Comparison of ENCODE assay signal across 11 mouse cellular contexts in genomic region chr12:69760743-69761406, GRCm38 (mm10). TPM values are rescaled to one million over a fixed set of nuclear protein-coding genes. Genes with fewer than 3 reads are reported as not detected.
A peak's percentile ranks its signal among the peaks of the same experiment; 100 is the strongest.
DNase-seq lines count a peak whose midpoint lies in the region; ATAC-seq and TF ChIP-seq lines count a peak whose summit lies in the region.
"Had no signal": no experiment of that assay in that cellular context is flagged by ENCODE, and none has a peak within 500 bp of the region (broad histone marks: within the 10 kb centered on the region; RNA-seq: fewer than 3 reads in every experiment).

No protein-coding gene starts in this region.

- H3K27ac ChIP-seq in embryonic facial prominence, embryonic 12.5 days: 0 out of 2 replicates have a peak overlapping the region, but pooled peaks have one; percentile 8
- no peak overlapping the region for H3K27ac ChIP-seq in embryonic facial prominence, embryonic 10.5 days (replicated peaks)
- no peak overlapping the region for H3K27ac ChIP-seq in hindbrain, embryonic 13.5 days
- no peak overlapping the region for H3K27ac ChIP-seq in hindbrain, embryonic 11.5 days (ENCODE audit: low read depth, low read length)
- peak overlapping the region; percentile 52; the same call in 1 of the 2 replicates for H3K27ac ChIP-seq in lung, embryonic 16.5 days (ENCODE audit: low read length)
- peak overlapping the region; percentile 99; the same call in 1 of the 2 replicates for H3K27ac ChIP-seq in liver, postnatal 0 days (ENCODE audit: low read depth)

- no peaks in the 10 kb centered on the region for H3K36me3 ChIP-seq in embryonic facial prominence, embryonic 12.5 days
- no peaks in the 10 kb centered on the region for H3K36me3 ChIP-seq in embryonic facial prominence, embryonic 10.5 days (replicated peaks)
- no peaks in the 10 kb centered on the region for H3K36me3 ChIP-seq in hindbrain, embryonic 13.5 days
- H3K36me3 ChIP-seq in hindbrain, embryonic 11.5 days (ENCODE audit: control insufficient read depth, insufficient read depth, low read length): no peaks in the 10 kb centered on the region
- H3K36me3 ChIP-seq in lung, embryonic 16.5 days (ENCODE audit: control insufficient read depth, insufficient read depth, low read length): no peaks in the 10 kb centered on the region
- no peaks in the 10 kb centered on the region for H3K36me3 ChIP-seq in liver, postnatal 0 days (replicated peaks; ENCODE audit: insufficient read depth, low read length)

- no peaks in the 10 kb centered on the region for H3K27me3 ChIP-seq in embryonic facial prominence, embryonic 12.5 days
- H3K27me3 ChIP-seq in embryonic facial prominence, embryonic 10.5 days (replicated peaks; ENCODE audit: low read depth, poor library complexity, severe bottlenecking): no peaks in the 10 kb centered on the region
- no peaks in the 10 kb centered on the region for H3K27me3 ChIP-seq in hindbrain, embryonic 13.5 days
- H3K27me3 ChIP-seq in hindbrain, embryonic 11.5 days (ENCODE audit: control insufficient read depth, insufficient read depth, low read length): no peaks in the 10 kb centered on the region
- H3K27me3 ChIP-seq in lung, embryonic 16.5 days (ENCODE audit: control insufficient read depth, insufficient read depth, low read depth, low read length): no peaks in the 10 kb centered on the region
- no peaks in the 10 kb centered on the region for H3K27me3 ChIP-seq in liver, postnatal 0 days (ENCODE audit: insufficient read depth, low read length)

- no peak overlapping the region for H3K4me2 ChIP-seq in embryonic facial prominence, embryonic 12.5 days (replicated peaks)
- no peak overlapping the region for H3K4me2 ChIP-seq in hindbrain, embryonic 13.5 days
- H3K4me2 ChIP-seq in hindbrain, embryonic 11.5 days (replicated peaks; ENCODE audit: low read depth, low read length): no peak overlapping the region
- H3K4me2 ChIP-seq in lung, embryonic 16.5 days (ENCODE audit: low read depth, low read length): no peak overlapping the region
- H3K4me2 ChIP-seq in liver, postnatal 0 days (ENCODE audit: low read depth, low read length): no peak overlapping the region

- H3K4me1 ChIP-seq in embryonic facial prominence, embryonic 12.5 days: peaks cover 11% of the 10 kb centered on the region; the same call in 1 of the 2 replicates
- peaks cover 32% of the 10 kb centered on the region for H3K4me1 ChIP-seq in embryonic facial prominence, embryonic 10.5 days
- peaks cover 25% of the 10 kb centered on the region for H3K4me1 ChIP-seq in hindbrain, embryonic 13.5 days (replicated peaks)
- H3K4me1 ChIP-seq in hindbrain, embryonic 11.5 days (replicated peaks; ENCODE audit: control insufficient read depth, insufficient read depth, low read length): no peaks in the 10 kb centered on the region
- peaks cover 35% of the 10 kb centered on the region for H3K4me1 ChIP-seq in lung, embryonic 16.5 days (replicated peaks; ENCODE audit: control insufficient read depth, insufficient read depth, low read length)
- peaks cover 24% of the 10 kb centered on the region for H3K4me1 ChIP-seq in liver, postnatal 0 days (ENCODE audit: insufficient read depth)

- no peak for DNase-seq in embryonic facial prominence, embryonic 10.5 days (ENCODE audit: low spot score)
- no peak for DNase-seq in hindbrain, embryonic 11.5 days (ENCODE audit: low spot score)
- no peak for DNase-seq in lung, adult 18-20 months
- no peak for DNase-seq in liver, postnatal 0 days
- no peak for DNase-seq in adrenal gland, adult 18-20 months (ENCODE audit: low spot score in 2 of 2)
- DNase-seq: cerebellum, adult 11-12 months; thymus, postnatal 14 days had no signal

- ATAC-seq in embryonic facial prominence, embryonic 12.5 days (ENCODE audit: insufficient number of reproducible peaks, insufficient read depth, low FRiP score, low TSS enrichment): no peak
- no peak for ATAC-seq in hindbrain, embryonic 13.5 days (ENCODE audit: low FRiP score)
- no peak for ATAC-seq in hindbrain, embryonic 11.5 days (ENCODE audit: low FRiP score)
- no peak for ATAC-seq in lung, embryonic 16.5 days (ENCODE audit: low read depth)
- no peak for ATAC-seq in liver, postnatal 0 days
- ATAC-seq: inflammation-experienced regulatory T-cells, adult 6 months had no signal

- no peak for TF ChIP-seq EP300 in liver, postnatal 0 days (IDR thresholded peaks at IDR 0.05; ENCODE audit: low read depth)

- no peaks in the 10 kb centered on the region for H3K9me3 ChIP-seq in embryonic facial prominence, embryonic 12.5 days
- H3K9me3 ChIP-seq in embryonic facial prominence, embryonic 10.5 days: no peaks in the 10 kb centered on the region
- H3K9me3 ChIP-seq in hindbrain, embryonic 13.5 days: no peaks in the 10 kb centered on the region
- no peaks in the 10 kb centered on the region for H3K9me3 ChIP-seq in hindbrain, embryonic 11.5 days (ENCODE audit: control insufficient read depth, low read length)
- no peaks in the 10 kb centered on the region for H3K9me3 ChIP-seq in lung, embryonic 16.5 days (ENCODE audit: control insufficient read depth, low read length)
- H3K9me3 ChIP-seq in liver, postnatal 0 days (ENCODE audit: low read length): no peaks in the 10 kb centered on the region

- 83% methylated on average over 20 of the region's 20 CpGs for WGBS in embryonic facial prominence, embryonic 12.5 days
- WGBS in embryonic facial prominence, embryonic 10.5 days: 89% methylated on average over 20 of the region's 20 CpGs
- 86% methylated on average over 20 of the region's 20 CpGs for WGBS in hindbrain, embryonic 13.5 days
- 91% methylated on average over 20 of the region's 20 CpGs for WGBS in hindbrain, embryonic 11.5 days
- 69% methylated on average over 20 of the region's 20 CpGs for WGBS in lung, embryonic 16.5 days
- 89% methylated on average over 20 of the region's 20 CpGs for WGBS in liver, postnatal 0 days (ENCODE audit: insufficient replicate concordance)

- H3K9ac ChIP-seq in embryonic facial prominence, embryonic 12.5 days: no peak overlapping the region
- 0 out of 2 replicates have a peak overlapping the region, but pooled peaks have one; percentile 24 for H3K9ac ChIP-seq in hindbrain, embryonic 13.5 days
- no peak overlapping the region for H3K9ac ChIP-seq in hindbrain, embryonic 11.5 days (ENCODE audit: low read depth, low read length)
- no peak overlapping the region for H3K9ac ChIP-seq in lung, embryonic 16.5 days (ENCODE audit: low read length)
- no peak overlapping the region for H3K9ac ChIP-seq in liver, postnatal 0 days (replicated peaks)

- no peak for TF ChIP-seq CTCF in liver, postnatal 0 days (IDR thresholded peaks at IDR 0.05; ENCODE audit: low read depth)

- no peak overlapping the region for H3K4me3 ChIP-seq in embryonic facial prominence, embryonic 12.5 days
- no peak overlapping the region for H3K4me3 ChIP-seq in embryonic facial prominence, embryonic 10.5 days
- H3K4me3 ChIP-seq in hindbrain, embryonic 13.5 days: no peak overlapping the region
- no peak overlapping the region for H3K4me3 ChIP-seq in hindbrain, embryonic 11.5 days (ENCODE audit: low read depth, low read length)
- no peak overlapping the region for H3K4me3 ChIP-seq in lung, embryonic 16.5 days (ENCODE audit: low read length)
- no peak overlapping the region for H3K4me3 ChIP-seq in liver, postnatal 0 days (ENCODE audit: low read depth, low read length)

RNA-seq across cellular contexts. Expression of gene Cdkl1, which starts 30.2 kb away (rescaled TPM):
- polyA plus RNA-seq in embryonic facial prominence, embryonic 12.5 days (2016; fragmentation: Nextera tagmentation; extraction: Ambion mirVana): 0.92 and 1.3 TPM in 2 replicates
- 0.43 and 1.6 TPM in 2 replicates for polyA plus RNA-seq in embryonic facial prominence, embryonic 10.5 days (2016; fragmentation: Nextera tagmentation; extraction: Ambion mirVana)
- polyA plus RNA-seq in hindbrain, embryonic 13.5 days (2015; fragmentation: Nextera tagmentation; extraction: Ambion mirVana): 4.2 and 4.6 TPM in 2 replicates
- polyA plus RNA-seq in hindbrain, embryonic 11.5 days (2014; fragmentation: Nextera tagmentation; extraction: Ambion mirVana): 0.77 and 1.5 TPM in 2 replicates
- 1.3 and 2.0 TPM in 2 replicates for polyA plus RNA-seq in lung, embryonic 16.5 days (2015; fragmentation: Nextera tagmentation; extraction: Ambion mirVana)
- polyA plus RNA-seq in liver, postnatal 0 days (2015; fragmentation: Nextera tagmentation; extraction: Ambion mirVana): 1.8 and 2.2 TPM in 2 replicates
- total RNA-seq in adrenal gland, adult 18-20 months (2021): 1 to 10 TPM; 1.7 to 2.2 TPM
- polyA plus RNA-seq: inflammation-experienced regulatory T-cells, adult 6 months had no signal

RNA-seq across cellular contexts. Expression of gene Atp5s, which starts 36.1 kb away (rescaled TPM):
- polyA plus RNA-seq in embryonic facial prominence, embryonic 12.5 days (2016; fragmentation: Nextera tagmentation; extraction: Ambion mirVana): 24.3 and 28.4 TPM in 2 replicates
- polyA plus RNA-seq in embryonic facial prominence, embryonic 10.5 days (2016; fragmentation: Nextera tagmentation; extraction: Ambion mirVana): 23.8 and 24.4 TPM in 2 replicates
- polyA plus RNA-seq in hindbrain, embryonic 13.5 days (2015; fragmentation: Nextera tagmentation; extraction: Ambion mirVana): 26.1 and 30.0 TPM in 2 replicates
- 22.2 and 23.6 TPM in 2 replicates for polyA plus RNA-seq in hindbrain, embryonic 11.5 days (2014; fragmentation: Nextera tagmentation; extraction: Ambion mirVana)
- 35.3 and 36.4 TPM in 2 replicates for polyA plus RNA-seq in lung, embryonic 16.5 days (2015; fragmentation: Nextera tagmentation; extraction: Ambion mirVana)
- 18.3 and 20.3 TPM in 2 replicates for polyA plus RNA-seq in liver, postnatal 0 days (2015; fragmentation: Nextera tagmentation; extraction: Ambion mirVana)
- total RNA-seq in adrenal gland, adult 18-20 months (2021): 10 to 100 TPM; 11.5 to 16.2 TPM

RNA-seq across cellular contexts. Expression of gene L2hgdh, which starts 36.2 kb away (rescaled TPM):
- polyA plus RNA-seq in embryonic facial prominence, embryonic 12.5 days (2016; fragmentation: Nextera tagmentation; extraction: Ambion mirVana): 19.7 and 21.2 TPM in 2 replicates
- polyA plus RNA-seq in embryonic facial prominence, embryonic 10.5 days (2016; fragmentation: Nextera tagmentation; extraction: Ambion mirVana): 20.5 and 20.9 TPM in 2 replicates
- polyA plus RNA-seq in hindbrain, embryonic 13.5 days (2015; fragmentation: Nextera tagmentation; extraction: Ambion mirVana): 11.5 and 11.6 TPM in 2 replicates
- polyA plus RNA-seq in hindbrain, embryonic 11.5 days (2014; fragmentation: Nextera tagmentation; extraction: Ambion mirVana): 12.7 and 13.9 TPM in 2 replicates
- 14.3 and 15.5 TPM in 2 replicates for polyA plus RNA-seq in lung, embryonic 16.5 days (2015; fragmentation: Nextera tagmentation; extraction: Ambion mirVana)
- polyA plus RNA-seq in liver, postnatal 0 days (2015; fragmentation: Nextera tagmentation; extraction: Ambion mirVana): 10.4 and 10.5 TPM in 2 replicates
- 10 to 100 TPM; 19.5 to 21.9 TPM for total RNA-seq in adrenal gland, adult 18-20 months (2021)

Comparison
In these comparisons a context has a peak if more than half of its experiments do, and no peak if none do; other contexts are left out.
1. H3K27ac ChIP-seq: peak in embryonic facial prominence, embryonic 12.5 days (single experiment), lung, embryonic 16.5 days (single experiment) and liver, postnatal 0 days (single experiment); none in embryonic facial prominence, embryonic 10.5 days (single experiment), hindbrain, embryonic 13.5 days (single experiment) and hindbrain, embryonic 11.5 days (single experiment).